ENCODE assay signal across 26 mouse cellular contexts in the genomic region with DNA sequence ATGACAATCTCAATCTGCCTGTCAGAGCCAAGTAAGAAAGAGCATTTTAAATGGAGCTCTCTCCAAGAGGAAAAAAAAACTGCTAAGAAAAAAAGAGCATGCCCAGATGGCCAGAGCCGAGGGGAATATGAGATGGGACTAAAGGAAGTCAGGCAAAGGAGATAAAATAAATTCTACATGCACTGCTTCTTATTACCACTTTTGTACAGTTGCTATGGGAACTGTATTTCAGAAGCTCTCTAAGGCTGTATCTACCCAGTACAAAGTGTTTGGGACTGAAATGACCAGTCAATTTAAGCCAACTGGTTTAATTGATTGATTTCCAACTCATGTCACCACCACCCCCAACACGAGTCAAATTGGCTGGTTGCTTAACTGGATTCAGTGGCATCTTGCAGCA. TPM values are rescaled to one million over a fixed set of nuclear protein-coding genes. Genes with fewer than 3 reads are reported as not detected.
A peak's percentile ranks its signal among the peaks of the same experiment; 100 is the strongest.
DNase-seq lines count a peak whose midpoint lies in the region; ATAC-seq and TF ChIP-seq lines count a peak whose summit lies in the region.
"Had no signal": no experiment of that assay in that cellular context is flagged by ENCODE, and none has a peak within 500 bp of the region (broad histone marks: within the 10 kb centered on the region; RNA-seq: fewer than 3 reads in every experiment).

No protein-coding gene starts in this region.

- no peak overlapping the region for H3K9ac ChIP-seq in forebrain, embryonic 14.5 days (ENCODE audit: low read length)
- H3K9ac ChIP-seq in forebrain, embryonic 12.5 days = no peak overlapping the region
- H3K9ac ChIP-seq in hindbrain, postnatal 0 days (replicated peaks; ENCODE audit: low read length) = no peak overlapping the region
- H3K9ac ChIP-seq in hindbrain, embryonic 13.5 days = no peak overlapping the region
- no peak overlapping the region for H3K9ac ChIP-seq in midbrain, embryonic 16.5 days (ENCODE audit: low read depth, low read length)
- H3K9ac ChIP-seq in midbrain, embryonic 13.5 days (replicated peaks) = no peak overlapping the region
- no peak overlapping the region for H3K9ac ChIP-seq in midbrain, postnatal 0 days (replicated peaks; ENCODE audit: low read length, poor library complexity, severe bottlenecking)
- H3K9ac ChIP-seq: embryonic facial prominence, embryonic 15.5 days; heart, embryonic 15.5 days had no signal

- 76% methylated on average over 2 of the region's 2 CpGs for WGBS in forebrain, embryonic 14.5 days
- WGBS in forebrain, embryonic 12.5 days = 65% methylated on average over 2 of the region's 2 CpGs
- WGBS in hindbrain, postnatal 0 days = 36% methylated on average over 2 of the region's 2 CpGs
- 66% methylated on average over 2 of the region's 2 CpGs for WGBS in hindbrain, embryonic 13.5 days
- WGBS in midbrain, embryonic 16.5 days = 53% methylated on average over 2 of the region's 2 CpGs
- WGBS in midbrain, embryonic 13.5 days = 64% methylated on average over 2 of the region's 2 CpGs
- WGBS in midbrain, postnatal 0 days = 29% methylated on average over 2 of the region's 2 CpGs

- no peaks in the 10 kb centered on the region for H3K9me3 ChIP-seq in forebrain, embryonic 14.5 days (replicated peaks; ENCODE audit: control insufficient read depth, low read length)
- no peaks in the 10 kb centered on the region for H3K9me3 ChIP-seq in forebrain, embryonic 12.5 days
- no peaks in the 10 kb centered on the region for H3K9me3 ChIP-seq in hindbrain, postnatal 0 days (ENCODE audit: low read length)
- H3K9me3 ChIP-seq in hindbrain, embryonic 13.5 days = no peaks in the 10 kb centered on the region
- no peaks in the 10 kb centered on the region for H3K9me3 ChIP-seq in midbrain, embryonic 16.5 days (replicated peaks; ENCODE audit: control insufficient read depth, low read length, poor library complexity, severe bottlenecking)
- H3K9me3 ChIP-seq in midbrain, embryonic 13.5 days = no peaks in the 10 kb centered on the region
- no peaks in the 10 kb centered on the region for H3K9me3 ChIP-seq in midbrain, postnatal 0 days (ENCODE audit: low read length)
- H3K9me3 ChIP-seq: embryonic facial prominence, embryonic 15.5 days; forebrain, embryonic 10.5 days; heart, embryonic 15.5 days had no signal

- no peak overlapping the region for H3K27ac ChIP-seq in forebrain, embryonic 14.5 days (ENCODE audit: low read depth, low read length)
- no peak overlapping the region for H3K27ac ChIP-seq in forebrain, embryonic 12.5 days
- no peak overlapping the region for H3K27ac ChIP-seq in hindbrain, postnatal 0 days
- no peak overlapping the region for H3K27ac ChIP-seq in hindbrain, embryonic 13.5 days
- H3K27ac ChIP-seq in midbrain, embryonic 16.5 days (ENCODE audit: low read length) = peak overlapping the region; percentile 67
- no peak overlapping the region for H3K27ac ChIP-seq in midbrain, embryonic 13.5 days
- H3K27ac ChIP-seq in midbrain, postnatal 0 days (ENCODE audit: low read depth, low read length) = peak overlapping the region; percentile 32; the same call in 1 of the 2 replicates
- H3K27ac ChIP-seq: embryonic facial prominence, embryonic 15.5 days; forebrain, embryonic 10.5 days; heart, adult 2 months; heart, embryonic 15.5 days had no signal

- no peak overlapping the region for H3K4me3 ChIP-seq in forebrain, embryonic 14.5 days (ENCODE audit: low read depth, low read length)
- no peak overlapping the region for H3K4me3 ChIP-seq in forebrain, embryonic 12.5 days (replicated peaks)
- H3K4me3 ChIP-seq in hindbrain, postnatal 0 days (ENCODE audit: low read length) = no peak overlapping the region
- H3K4me3 ChIP-seq in hindbrain, embryonic 13.5 days = no peak overlapping the region
- H3K4me3 ChIP-seq in midbrain, embryonic 16.5 days (ENCODE audit: low read depth, low read length) = no peak overlapping the region
- no peak overlapping the region for H3K4me3 ChIP-seq in midbrain, embryonic 13.5 days (replicated peaks)
- H3K4me3 ChIP-seq in midbrain, postnatal 0 days (ENCODE audit: low read depth, low read length) = no peak overlapping the region
- H3K4me3 ChIP-seq: embryonic facial prominence, embryonic 15.5 days; erythroblast, embryonic 14.5 days; forebrain, embryonic 10.5 days; heart, adult 2 months; heart, embryonic 15.5 days had no signal

- no peak for ATAC-seq in forebrain, embryonic 14.5 days
- no peak for ATAC-seq in forebrain, embryonic 12.5 days (ENCODE audit: low FRiP score)
- ATAC-seq in hindbrain, postnatal 0 days = no peak
- ATAC-seq in hindbrain, embryonic 13.5 days (ENCODE audit: low FRiP score) = no peak
- peak; percentile 80; the same call in 1 of the 2 replicates for ATAC-seq in midbrain, embryonic 16.5 days
- ATAC-seq in midbrain, embryonic 13.5 days = no peak
- ATAC-seq in midbrain, postnatal 0 days (ENCODE audit: low FRiP score) = no peak
- ATAC-seq: hindbrain, embryonic 16.5 days had no signal

- peak; percentile 3 for DNase-seq in forebrain, embryonic 14.5 days (ENCODE audit: low spot score)
- DNase-seq in hindbrain, postnatal 0 days (ENCODE audit: low spot score) = peak; percentile 24
- peak; percentile 13 for DNase-seq in midbrain, postnatal 0 days (ENCODE audit: low spot score)
- no peak for DNase-seq in embryo, embryonic 10 days (ENCODE audit: low spot score)
- DNase-seq: adrenal gland, postnatal 25 days; cerebellum, adult 11-12 months; cerebellum, adult 9-11 months; embryo, embryonic 11 days; gastrocnemius, postnatal 14 days; heart, adult 2 months; heart, postnatal 14 days; kidney, adult 11 months had no signal

- H3K27me3 ChIP-seq in forebrain, embryonic 14.5 days (replicated peaks; ENCODE audit: control insufficient read depth, insufficient read depth, low read length) = no peaks in the 10 kb centered on the region
- no peaks in the 10 kb centered on the region for H3K27me3 ChIP-seq in forebrain, embryonic 12.5 days
- no peaks in the 10 kb centered on the region for H3K27me3 ChIP-seq in hindbrain, postnatal 0 days (ENCODE audit: insufficient read depth, low read length)
- no peaks in the 10 kb centered on the region for H3K27me3 ChIP-seq in hindbrain, embryonic 13.5 days
- no peaks in the 10 kb centered on the region for H3K27me3 ChIP-seq in midbrain, embryonic 16.5 days (ENCODE audit: control insufficient read depth, insufficient read depth, low read depth, low read length)
- no peaks in the 10 kb centered on the region for H3K27me3 ChIP-seq in midbrain, embryonic 13.5 days
- H3K27me3 ChIP-seq in midbrain, postnatal 0 days (ENCODE audit: insufficient read depth, low read length) = no peaks in the 10 kb centered on the region
- H3K27me3 ChIP-seq: embryonic facial prominence, embryonic 15.5 days; heart, embryonic 15.5 days had no signal

- H3K36me3 ChIP-seq in forebrain, embryonic 14.5 days (ENCODE audit: control insufficient read depth, insufficient read depth, low read length) = no peaks in the 10 kb centered on the region
- no peaks in the 10 kb centered on the region for H3K36me3 ChIP-seq in forebrain, embryonic 12.5 days (replicated peaks)
- H3K36me3 ChIP-seq in hindbrain, postnatal 0 days (ENCODE audit: insufficient read depth, low read length) = no peaks in the 10 kb centered on the region
- H3K36me3 ChIP-seq in hindbrain, embryonic 13.5 days = no peaks in the 10 kb centered on the region
- H3K36me3 ChIP-seq in midbrain, embryonic 16.5 days (ENCODE audit: control insufficient read depth, insufficient read depth, low read length) = no peaks in the 10 kb centered on the region
- H3K36me3 ChIP-seq in midbrain, embryonic 13.5 days = no peaks in the 10 kb centered on the region
- H3K36me3 ChIP-seq in midbrain, postnatal 0 days (ENCODE audit: insufficient read depth, low read length) = no peaks in the 10 kb centered on the region
- H3K36me3 ChIP-seq: embryonic facial prominence, embryonic 15.5 days; forebrain, embryonic 10.5 days; heart, embryonic 15.5 days had no signal

- no peak overlapping the region for H3K4me2 ChIP-seq in forebrain, embryonic 14.5 days (ENCODE audit: low read length)
- no peak overlapping the region for H3K4me2 ChIP-seq in forebrain, embryonic 12.5 days
- H3K4me2 ChIP-seq in hindbrain, postnatal 0 days (ENCODE audit: low read depth, low read length) = no peak overlapping the region
- H3K4me2 ChIP-seq in hindbrain, embryonic 13.5 days = no peak overlapping the region
- no peak overlapping the region for H3K4me2 ChIP-seq in midbrain, embryonic 16.5 days (ENCODE audit: low read length)
- H3K4me2 ChIP-seq in midbrain, embryonic 13.5 days (replicated peaks) = no peak overlapping the region
- no peak overlapping the region for H3K4me2 ChIP-seq in midbrain, postnatal 0 days (ENCODE audit: low read depth, low read length, poor library complexity, severe bottlenecking)
- H3K4me2 ChIP-seq: embryonic facial prominence, embryonic 15.5 days; heart, embryonic 11.5 days; heart, embryonic 15.5 days had no signal

- no peaks in the 10 kb centered on the region for H3K4me1 ChIP-seq in forebrain, embryonic 14.5 days (ENCODE audit: control insufficient read depth, insufficient read depth, low read length)
- H3K4me1 ChIP-seq in forebrain, embryonic 12.5 days = no peaks in the 10 kb centered on the region
- H3K4me1 ChIP-seq in hindbrain, postnatal 0 days (ENCODE audit: insufficient read depth, low read length) = 0 out of 2 replicates have a peak, but pooled peaks cover 8% of the 10 kb centered on the region
- no peaks in the 10 kb centered on the region for H3K4me1 ChIP-seq in hindbrain, embryonic 13.5 days (replicated peaks)
- peaks cover 10% of the 10 kb centered on the region for H3K4me1 ChIP-seq in midbrain, embryonic 16.5 days (ENCODE audit: control insufficient read depth, insufficient read depth, low read length)
- H3K4me1 ChIP-seq in midbrain, embryonic 13.5 days (replicated peaks) = peaks cover 6% of the 10 kb centered on the region; the same call in 1 of the 2 replicates
- H3K4me1 ChIP-seq in midbrain, postnatal 0 days (ENCODE audit: insufficient read depth, low read length) = no peaks in the 10 kb centered on the region; the same call in 1 of the 2 replicates
- H3K4me1 ChIP-seq: embryonic facial prominence, embryonic 15.5 days; forebrain, embryonic 10.5 days; heart, embryonic 15.5 days had no signal

- TF ChIP-seq CTCF in hindbrain, postnatal 0 days (IDR thresholded peaks at IDR 0.05; ENCODE audit: low read depth) = no peak
- TF ChIP-seq CTCF in midbrain, postnatal 0 days (IDR thresholded peaks at IDR 0.05) = no peak

RNA-seq across cellular contexts. Expression of gene AI593442, which starts 40.0 kb away (rescaled TPM):
- 21.6 and 32.6 TPM in 2 replicates for polyA plus RNA-seq in forebrain, embryonic 14.5 days (2014; fragmentation: Nextera tagmentation; extraction: Ambion mirVana)
- 2.1 and 2.3 TPM in 2 replicates for polyA plus RNA-seq in forebrain, embryonic 12.5 days (2016; fragmentation: Nextera tagmentation; extraction: Ambion mirVana)
- 41.0 and 42.1 TPM in 2 replicates for total RNA-seq in hindbrain, postnatal 0 days (2014; rRNA removed)
- polyA plus RNA-seq in hindbrain, postnatal 0 days (2015; fragmentation: Nextera tagmentation; extraction: Ambion mirVana) = 101 and 102 TPM in 2 replicates
- 28.6 and 30.7 TPM in 2 replicates for polyA plus RNA-seq in hindbrain, embryonic 13.5 days (2015; fragmentation: Nextera tagmentation; extraction: Ambion mirVana)
- polyA plus RNA-seq in midbrain, embryonic 16.5 days (2015; fragmentation: Nextera tagmentation; extraction: Ambion mirVana) = 84.4 and 86.9 TPM in 2 replicates
- polyA plus RNA-seq in midbrain, embryonic 13.5 days (2015; fragmentation: Nextera tagmentation; extraction: Ambion mirVana) = 22.6 and 23.0 TPM in 2 replicates
- total RNA-seq in midbrain, postnatal 0 days (2014; rRNA removed) = 37.9 and 44.9 TPM in 2 replicates
- polyA plus RNA-seq in midbrain, postnatal 0 days (2015; fragmentation: Nextera tagmentation; extraction: Ambion mirVana) = 78.0 and 78.9 TPM in 2 replicates
- total RNA-seq: adrenal gland, adult 18-20 months; hematopoietic stem cell, adult 5-6 weeks; MEL had no signal
- polyA plus RNA-seq: C2C12 had no signal

Comparison
In these comparisons a context has a peak if more than half of its experiments do, and no peak if none do; other contexts are left out.
1. H3K27ac ChIP-seq: peak in midbrain, embryonic 16.5 days (single experiment) and midbrain, postnatal 0 days (single experiment); none in forebrain, embryonic 14.5 days (single experiment), forebrain, embryonic 12.5 days (single experiment), hindbrain, postnatal 0 days (single experiment), hindbrain, embryonic 13.5 days (single experiment) and midbrain, embryonic 13.5 days (single experiment).